Mouse (Mus musculus): ENCODE results near the gene Il2rb. TPM values are rescaled to one million over a fixed set of nuclear protein-coding genes. Genes with fewer than 3 reads are reported as not detected.
A peak's percentile ranks its signal among the peaks of the same experiment; 100 is the strongest.

Gene Il2rb
- polyA plus RNA-seq, 2 experiments from 2014 or later: 489 to 584 TPM

DNA sequence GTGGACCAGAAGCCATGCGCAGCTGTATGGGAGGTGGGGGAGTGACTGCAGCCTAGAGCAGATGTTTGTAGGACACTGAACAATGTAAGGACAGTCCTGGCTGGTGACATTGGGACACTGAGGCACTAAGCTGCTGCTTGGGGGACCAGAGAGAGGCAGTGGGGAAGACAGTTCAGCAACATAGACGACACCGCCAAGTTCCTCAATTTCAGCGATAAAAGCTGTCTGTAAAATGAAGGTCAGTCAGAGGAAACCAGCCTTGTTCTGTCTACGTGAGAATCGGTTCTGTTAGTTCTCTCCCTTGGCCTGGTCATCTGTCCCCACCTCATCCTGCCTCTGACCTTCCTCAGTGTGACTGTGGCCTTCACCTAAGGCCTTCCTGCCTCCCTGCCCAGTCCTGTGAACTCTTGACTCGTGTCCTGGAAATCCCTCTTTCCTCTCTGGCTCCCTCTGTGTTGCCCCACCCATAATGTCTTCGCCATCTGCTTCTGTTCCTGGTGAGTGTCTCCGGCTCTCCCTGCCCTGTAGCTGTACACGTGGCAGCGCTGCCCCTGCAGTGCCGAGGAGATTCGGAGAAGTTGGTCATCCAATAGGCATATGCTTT lies 25.1 kb upstream of the Il2rb start:
- no peak for ATAC-seq

DNA sequence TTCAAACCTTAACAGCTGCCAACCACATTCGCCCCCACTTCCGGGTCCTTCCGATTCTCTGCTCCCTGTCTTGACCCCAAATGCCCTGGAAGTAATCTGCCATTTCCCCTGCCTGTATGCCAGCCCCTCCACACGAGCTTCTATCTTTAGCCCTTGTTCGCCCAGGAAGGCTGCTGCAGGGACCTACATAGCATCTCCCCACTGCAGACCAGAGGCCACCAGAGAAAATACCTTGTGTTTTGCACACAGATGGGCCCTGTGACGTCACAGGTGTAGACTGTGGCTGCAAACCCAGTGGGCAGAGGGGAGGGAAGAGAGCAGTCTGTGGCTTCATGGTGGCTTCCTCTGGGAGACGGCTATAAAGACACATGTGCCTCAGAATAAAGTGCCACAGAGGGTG lies 23.1 kb upstream of the Il2rb start:
- no peak for ATAC-seq

DNA sequence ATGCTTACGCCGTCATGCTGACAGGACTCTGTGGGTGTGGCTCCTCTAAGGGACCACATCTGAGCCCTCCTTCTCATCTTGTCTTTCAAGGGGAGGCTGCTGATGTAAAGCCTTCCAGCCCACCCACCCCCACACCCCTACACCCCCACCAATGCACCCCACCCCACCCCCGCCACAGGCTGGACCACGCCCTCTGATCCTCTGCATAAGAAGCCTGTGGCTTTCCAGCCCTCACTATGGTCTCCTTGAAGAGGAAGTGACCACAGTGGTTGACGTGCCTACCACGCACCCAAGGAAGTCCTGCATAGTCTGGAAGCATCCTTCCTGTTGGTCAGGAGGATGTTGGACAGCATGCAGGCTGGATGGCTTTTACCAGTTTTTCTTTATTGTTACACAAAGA lies 20.7 kb upstream of the Il2rb start:
- no peak for ATAC-seq

DNA sequence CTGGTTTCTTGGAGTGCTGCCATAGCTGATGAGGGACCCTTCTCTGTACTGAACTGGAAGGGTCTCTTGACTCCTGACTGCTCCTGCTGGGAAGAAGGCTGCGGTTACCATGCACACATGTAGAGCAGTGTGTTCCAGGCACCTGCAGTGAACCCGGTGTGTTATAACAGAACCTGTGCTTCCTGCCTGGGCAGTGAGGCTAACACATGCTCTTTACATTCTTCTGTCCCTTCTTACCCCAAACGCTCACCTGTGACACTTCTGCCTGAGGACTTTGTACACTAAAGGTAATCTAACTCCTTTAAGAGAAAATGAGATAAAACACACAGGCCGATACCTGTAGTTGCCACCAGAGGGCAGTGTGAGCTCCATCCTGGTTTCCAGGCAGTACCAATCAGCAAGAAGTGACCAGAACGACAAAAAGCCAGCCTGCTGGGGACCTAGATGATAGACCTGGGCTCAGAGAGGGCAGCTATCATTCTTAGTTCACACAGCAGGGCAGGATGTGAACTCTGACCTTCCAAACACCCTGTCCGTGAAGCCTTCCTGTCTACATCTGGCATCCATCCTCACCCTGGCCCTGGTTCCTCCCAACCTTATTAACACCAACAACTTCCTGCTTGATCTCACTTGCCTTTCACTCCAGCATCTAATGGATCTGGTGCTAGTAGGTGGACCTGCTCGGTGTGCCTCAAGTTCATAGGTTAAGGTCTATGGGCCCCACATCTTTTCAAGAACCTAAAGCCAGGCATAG lies 19.5 kb upstream of the Il2rb start:
- peak; percentile 29 for ATAC-seq

DNA sequence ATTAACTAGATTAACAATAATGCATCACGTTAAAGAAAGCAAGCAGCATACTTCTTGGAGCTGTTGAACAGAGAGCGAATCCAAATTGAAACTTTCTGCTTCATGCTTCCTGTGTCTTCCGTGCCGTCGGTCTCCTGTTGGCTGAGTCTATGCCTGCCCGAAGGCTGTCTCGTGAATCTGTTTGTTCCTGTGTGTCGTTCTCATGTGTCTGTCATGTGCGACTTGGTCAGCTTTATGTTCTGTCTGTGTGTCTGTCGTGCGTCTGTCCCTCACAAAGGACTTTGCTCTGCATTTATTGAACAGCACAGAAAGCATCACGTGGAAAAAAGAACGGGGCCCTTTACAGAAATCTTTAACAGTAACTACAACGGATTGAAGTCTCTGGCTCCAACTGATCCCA lies 17.9 kb upstream of the Il2rb start:
- ATAC-seq: no peak

DNA sequence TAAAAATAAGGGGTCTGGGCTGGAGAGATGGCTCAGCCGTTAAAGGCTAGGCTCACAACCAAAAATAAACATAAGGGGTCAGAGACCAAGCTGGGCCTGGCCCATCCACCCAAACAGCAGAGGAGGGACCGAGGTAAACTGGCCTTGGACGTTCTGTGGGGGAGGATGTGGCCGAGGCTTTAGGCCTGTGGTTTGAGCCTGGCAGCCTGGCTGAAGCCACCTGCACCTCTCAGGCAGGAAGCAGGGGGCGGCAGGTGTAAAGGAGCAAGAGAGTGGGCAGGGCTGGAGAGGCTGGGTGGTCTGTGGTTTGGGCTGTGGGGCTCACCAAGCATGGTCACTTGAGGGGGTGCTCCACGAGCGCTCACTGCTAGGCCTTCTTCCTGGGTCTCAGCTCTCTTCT lies 16.9 kb upstream of the Il2rb start:
- ATAC-seq: no peak

DNA sequence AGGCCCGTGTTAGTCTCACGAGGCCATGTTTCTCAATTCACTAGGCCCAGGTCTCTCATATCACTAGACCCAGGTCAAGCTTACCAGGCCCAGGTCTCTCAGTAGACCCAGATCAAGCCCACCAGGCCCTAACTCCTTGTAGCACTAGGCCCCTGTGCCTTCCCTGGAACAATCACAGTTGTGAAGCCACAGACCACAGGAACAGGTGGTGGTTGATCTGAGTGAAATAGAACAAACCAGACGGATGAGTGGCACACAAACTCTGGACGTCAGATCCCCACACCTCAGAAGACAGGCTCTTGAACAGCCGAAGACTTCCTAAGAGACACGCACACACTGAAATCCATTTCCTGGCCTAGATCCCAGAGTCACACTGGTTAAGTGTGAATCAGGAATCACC lies 15.7 kb upstream of the Il2rb start:
- peak; percentile 51 for ATAC-seq

DNA sequence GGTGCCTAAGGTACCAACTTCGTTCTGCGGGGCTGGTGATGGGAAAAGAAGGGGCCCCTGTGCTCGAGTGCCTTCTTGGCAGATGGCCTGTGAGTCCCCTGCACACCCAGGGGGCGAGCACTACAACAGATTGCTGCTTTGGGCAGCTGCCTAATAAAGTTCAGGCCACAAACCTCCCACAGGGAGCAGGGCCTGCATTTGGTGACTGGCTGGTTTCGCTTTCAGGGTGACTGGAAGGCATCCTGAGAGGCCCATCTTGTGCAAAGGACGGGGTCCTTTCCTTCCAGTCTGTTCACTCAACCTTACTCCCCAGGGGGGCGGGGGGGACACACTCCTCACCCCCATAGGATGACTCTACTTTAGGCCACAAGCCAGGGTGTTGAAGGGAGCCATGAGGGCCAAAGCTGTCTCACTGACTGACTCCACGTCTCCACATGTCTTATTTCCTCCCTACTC lies 15.1 kb upstream of the Il2rb start:
- peak; percentile 65 for ATAC-seq

DNA sequence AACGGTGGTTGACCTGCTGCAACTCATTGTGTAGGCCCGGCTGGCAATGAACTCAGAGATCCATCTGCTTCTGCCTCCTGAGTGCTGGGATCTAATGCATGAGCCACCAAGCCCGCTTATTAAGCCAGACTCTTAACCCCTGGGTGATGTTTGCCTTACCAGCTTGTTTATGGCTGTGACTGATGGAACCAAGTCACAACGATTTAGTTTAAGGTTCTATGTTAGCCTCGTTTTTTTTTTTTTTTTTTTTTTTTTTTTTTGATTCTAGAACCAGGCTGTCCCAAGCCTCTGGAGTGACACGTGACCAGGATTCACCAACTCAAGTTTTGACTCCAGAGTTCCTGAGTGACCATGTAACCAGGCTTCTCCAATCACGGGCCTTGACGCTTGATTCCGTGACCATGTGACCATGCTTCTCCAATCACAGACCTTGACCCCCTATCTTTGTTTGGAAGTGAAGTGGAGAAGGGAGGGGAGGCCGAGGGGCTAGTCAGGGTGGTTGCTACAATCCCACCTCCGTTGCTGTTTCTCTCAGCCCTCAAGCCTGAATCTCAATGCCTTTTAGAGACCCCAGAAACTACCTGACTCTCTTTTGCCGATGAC lies 14.3 kb upstream of the Il2rb start:
- no peak for ATAC-seq

DNA sequence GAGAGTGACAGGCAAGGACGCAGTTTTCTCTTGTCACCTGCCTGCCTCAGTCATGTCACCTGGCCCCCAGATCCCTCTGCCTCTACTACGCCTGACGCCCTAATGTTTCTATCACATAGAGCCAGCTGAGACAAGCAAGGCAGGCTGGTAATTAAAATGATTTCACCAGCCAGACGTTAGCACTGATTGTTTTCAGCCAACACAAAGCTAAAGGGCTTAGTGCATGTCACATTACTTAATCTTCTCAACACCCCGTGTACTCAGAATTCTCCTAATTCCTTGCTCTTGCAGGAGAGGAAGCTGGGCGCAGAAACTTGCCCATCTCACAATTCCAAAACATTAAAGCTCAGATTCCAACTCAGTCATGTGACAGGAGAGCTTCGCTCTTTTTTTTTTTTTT lies 13.4 kb upstream of the Il2rb start:
- ATAC-seq: no peak

DNA sequence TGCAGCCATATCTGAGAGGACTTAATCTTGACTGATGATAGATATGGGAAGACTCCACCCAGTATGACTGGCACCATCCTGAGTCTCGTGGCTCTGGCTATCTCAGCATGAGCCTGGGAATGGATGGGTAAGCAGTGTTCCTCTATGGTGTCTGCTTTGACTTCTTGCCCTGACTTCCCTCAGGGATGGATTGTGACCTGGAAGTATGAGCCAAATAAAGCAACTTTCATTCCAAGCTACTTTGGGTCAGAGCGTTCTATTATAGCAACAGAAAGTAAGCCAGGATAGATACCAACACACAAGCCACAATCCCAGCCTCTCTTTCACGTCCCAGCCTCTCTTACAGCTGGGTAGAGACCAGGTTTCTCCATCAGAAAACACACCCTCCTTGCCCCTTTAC lies 10.5 kb upstream of the Il2rb start:
- no peak for ATAC-seq

DNA sequence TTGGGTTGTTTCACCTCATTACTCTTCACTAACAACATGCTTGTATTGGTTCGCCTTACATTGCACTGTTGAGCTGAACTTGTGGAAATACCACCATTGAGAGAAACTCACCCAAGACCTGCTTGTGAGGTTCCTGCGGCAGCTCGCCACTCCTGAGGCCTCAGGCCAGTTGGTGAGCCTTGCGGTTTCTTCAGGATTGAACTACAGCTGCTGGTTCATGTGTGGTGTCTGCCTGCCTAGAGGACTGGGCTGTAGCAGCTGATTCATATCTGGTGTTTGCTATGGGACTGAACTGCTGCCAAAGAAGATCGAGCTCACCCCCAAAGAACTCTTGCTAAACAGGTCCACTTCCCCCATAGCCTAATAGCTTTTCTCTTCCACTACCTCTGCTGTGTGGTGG lies 9.7 kb upstream of the Il2rb start:
- no peak for ATAC-seq

DNA sequence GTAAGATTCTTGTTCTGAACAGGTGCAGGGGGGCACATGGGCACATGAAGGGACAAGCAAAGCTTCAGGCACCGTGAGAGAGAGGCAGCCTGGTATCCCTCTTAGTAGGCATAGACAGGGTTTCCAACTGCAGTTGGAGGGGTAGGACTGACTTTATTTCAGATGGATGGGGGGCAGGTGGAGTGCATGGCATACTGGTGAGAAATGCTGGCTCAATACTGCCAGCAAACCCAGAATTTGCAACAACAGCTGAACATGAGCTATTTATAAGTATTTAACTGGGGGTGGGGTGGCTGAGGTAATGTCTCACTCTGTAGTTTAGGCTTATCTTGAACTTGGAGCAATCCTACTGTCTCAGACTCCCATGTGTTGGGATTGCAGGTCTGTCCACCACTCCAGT lies 8.9 kb upstream of the Il2rb start:
- no peak for ATAC-seq

DNA sequence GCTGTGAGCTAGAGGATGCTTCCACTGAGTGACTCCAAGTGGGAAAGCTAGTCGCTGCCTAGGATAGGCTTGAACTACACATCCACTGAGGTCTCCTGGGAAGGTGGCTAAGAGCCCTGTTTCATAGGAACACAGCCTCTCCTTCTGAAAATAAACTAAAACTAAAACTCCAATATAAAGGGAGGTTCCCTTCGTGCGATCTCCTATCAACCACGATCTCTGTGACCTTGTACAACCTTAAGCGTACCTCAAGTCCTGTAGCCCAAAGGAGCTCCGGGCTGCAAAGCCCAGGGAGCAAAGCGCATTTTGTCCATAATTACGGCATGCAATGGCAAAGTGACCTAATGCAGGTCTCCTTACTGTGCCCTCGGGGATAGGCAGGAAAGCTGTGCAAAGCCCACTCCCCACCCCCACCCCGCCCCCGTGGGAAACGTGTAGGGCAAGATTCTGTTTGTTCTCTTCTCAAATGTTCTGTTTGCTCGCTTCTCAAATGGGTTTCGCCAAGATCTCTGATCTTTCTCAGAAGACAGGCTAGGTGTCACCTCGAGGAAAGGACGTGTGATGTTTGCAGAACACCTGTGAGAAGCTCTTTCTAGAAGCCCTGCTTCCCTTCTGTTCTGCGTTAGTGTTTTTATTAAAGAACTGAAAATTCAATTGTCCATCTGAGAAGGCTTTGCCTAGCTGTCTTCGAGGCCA lies 7.5 kb upstream of the Il2rb start:
- ATAC-seq: peak; percentile 48

DNA sequence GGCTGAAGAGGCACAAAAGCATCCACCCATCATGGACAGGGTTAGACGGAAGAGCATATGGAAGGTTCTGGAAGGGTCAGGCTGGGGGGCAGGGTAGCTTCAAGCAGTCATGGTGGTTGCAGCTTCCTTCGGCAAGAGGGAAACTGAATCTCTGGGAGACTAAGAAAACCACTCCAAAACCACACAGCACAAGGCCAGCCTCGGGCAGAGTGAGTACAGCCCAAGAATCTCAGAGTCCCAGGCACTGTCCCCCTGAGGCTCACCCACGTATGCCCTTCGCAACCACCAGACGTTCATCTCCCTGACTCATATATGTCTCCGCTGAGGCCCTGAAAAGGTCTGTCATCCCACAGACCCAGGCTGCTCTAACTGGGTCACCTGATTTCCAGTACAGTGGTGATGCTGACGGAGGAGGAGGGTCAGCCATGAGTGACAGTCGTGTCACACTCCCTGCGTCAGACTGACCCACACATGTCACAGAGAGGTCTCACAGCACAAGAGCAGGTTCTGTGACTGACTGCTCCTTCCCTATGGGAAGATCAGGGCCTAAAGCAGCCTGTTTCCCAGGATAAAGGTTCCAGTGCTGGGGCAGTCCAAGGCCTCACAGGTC lies 1.6 kb downstream of the Il2rb start:
- ATAC-seq: peak; percentile 57

DNA sequence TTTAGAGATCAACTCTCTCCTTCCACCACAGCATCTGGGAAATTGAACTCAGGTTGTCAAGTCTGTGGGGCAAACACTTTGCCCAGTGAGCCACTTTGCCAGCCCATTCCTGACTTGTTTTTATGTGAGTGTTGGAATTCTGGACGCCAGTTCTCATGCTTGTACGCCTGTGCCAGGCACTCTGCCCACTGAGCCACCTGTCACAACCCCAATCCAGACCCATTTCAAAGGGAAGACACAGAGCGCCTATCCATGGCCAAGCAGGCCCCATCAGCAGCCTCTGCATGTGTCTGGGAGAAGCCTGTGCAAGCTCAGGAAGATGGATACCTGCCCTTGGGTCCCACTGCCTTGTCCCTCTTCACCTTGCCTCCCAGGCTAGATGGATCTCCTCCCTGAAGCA lies 3.8 kb downstream of the Il2rb start:
- no peak for ATAC-seq

DNA sequence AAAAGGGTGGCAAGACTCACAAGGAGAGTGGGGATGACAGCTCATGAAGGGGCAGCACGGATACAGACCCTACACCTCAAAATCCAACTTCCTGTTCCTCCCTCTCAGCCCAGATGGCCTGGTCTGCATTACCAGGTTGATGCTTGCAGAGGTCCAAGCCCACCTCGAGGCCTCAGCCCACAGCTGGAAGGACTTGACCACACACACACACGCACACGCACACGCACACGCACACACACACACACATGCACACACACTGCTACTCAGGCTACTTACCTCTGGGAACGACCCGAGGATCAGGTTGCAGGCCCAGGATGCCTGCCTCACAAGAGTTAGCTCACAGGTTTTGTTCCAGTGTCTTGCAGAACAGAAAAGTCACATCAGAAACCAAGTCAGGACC lies 5.2 kb downstream of the Il2rb start:
- no peak for ATAC-seq

DNA sequence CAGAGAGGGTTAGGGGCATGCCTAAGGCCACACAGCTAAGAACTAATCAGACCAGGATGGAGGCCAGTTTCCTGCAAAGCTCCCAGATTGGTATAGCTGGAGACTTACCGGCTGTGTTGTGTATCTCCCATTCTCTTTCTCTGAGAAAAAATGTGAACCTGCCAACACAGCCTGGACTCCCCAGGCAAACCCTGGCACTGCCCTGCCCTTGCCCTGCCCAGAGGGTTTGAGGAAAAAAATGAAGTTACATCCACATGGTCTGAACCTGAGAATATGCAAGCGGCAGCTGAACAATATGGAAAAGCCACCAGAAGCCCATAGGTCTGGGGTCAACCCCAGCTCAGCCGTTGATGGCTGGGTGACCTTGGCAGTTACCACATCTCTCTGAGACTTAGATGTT lies 5.8 kb downstream of the Il2rb start:
- ATAC-seq: no peak

DNA sequence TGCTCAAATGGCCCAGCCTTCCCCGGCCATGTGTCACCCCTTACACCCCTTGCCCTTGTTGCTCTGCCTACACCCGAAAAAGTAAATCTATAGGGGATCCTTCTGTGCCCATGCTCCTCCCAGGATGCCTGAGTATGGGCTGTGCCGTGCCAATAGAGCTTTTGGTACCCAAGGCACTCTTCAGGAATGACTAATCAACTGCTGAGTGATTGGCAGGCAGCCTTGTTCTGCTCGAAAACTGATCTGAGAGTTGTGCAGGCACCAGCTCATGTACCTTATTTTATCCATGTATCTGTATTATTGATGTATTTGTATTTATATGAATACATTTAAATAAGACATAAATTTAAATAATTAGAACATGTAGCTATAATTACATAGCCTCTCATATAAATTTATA lies 8.0 kb downstream of the Il2rb start:
- ATAC-seq: no peak

DNA sequence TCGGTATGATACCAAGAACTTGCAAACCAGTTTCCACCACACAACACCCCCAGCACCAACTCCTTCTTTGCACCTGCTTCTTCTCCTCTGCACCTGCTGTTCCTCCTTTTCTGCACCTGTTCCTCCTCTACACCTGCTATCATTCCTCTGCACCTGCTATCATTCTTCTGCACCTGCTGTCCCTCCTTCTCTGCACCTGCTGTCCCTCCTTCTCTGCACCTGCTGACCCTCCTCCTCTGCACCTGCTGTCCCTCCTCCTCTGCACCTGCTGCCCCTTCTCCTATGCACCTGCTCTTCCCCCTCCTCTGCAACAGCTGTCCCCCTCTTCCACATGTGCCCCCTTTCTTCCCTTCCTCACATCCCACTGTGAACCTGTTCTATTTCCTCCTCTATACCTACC lies 8.5 kb downstream of the Il2rb start:
- no peak for ATAC-seq

DNA sequence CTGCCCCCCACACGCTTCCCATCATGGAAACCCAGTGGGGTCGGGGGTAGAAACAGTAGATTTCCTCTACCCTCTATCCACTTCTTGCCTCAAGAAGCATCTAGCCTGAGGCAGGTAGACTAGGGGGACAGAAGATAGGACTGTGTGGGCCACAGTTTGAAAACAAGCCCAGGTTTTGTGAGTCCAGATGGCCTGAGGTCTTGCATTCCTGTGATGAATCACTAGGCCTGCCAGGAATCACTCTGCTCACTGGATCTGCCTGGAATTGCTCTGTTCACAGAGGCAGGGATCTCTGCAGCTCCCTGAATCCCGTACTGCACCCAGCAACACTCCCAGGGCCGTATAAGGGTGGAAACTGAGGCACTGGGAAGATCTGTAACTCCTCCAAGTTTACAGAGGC lies 11.8 kb downstream of the Il2rb start:
- no peak for ATAC-seq

DNA sequence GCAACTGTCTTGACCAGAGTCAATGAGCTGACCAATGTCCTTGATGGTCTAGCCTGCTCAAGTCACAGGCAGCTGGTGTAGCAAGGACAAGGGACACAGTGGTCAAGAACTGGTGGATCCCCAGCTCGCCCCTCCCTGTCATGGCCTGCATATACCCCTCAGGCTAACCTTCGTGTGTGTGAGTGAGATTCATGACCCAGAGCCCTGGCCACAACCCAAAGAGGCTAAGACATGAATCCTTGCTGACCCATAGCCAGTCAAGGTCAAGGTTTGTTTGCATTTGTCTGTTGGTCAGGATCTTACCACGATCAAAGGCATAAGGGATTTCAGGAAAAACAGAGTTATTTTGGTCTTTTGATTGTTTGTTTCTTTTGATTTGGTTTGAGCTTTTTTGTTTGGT lies 12.6 kb downstream of the Il2rb start:
- ATAC-seq: no peak

DNA sequence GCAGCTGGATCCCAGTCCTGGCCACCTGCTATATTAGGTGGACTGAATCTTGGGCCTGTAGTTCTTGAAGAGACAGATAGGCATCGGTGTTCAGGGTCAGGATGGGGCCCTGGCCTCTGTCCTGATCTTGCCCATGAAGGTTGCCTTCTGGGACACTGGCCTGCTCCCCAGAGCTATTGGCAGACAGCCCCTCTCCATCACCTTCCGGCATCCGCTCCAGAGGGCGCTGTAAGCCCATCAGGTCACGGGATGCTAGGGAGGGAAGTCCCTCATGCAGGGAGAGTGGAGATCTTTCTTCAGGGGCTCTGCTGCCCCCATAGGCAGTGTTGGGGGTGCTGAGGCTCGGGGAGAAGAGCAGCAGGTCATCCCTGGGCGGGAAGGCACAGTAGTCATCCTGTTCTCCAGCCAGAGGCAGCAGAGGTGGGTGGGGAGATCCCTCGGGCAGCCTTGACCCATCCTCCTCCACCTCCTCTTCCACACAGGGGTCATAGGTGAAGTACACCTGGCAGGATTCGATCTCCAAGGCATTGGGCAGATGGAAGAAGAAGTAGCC lies 13.5 kb downstream of the Il2rb start:
- no peak for ATAC-seq

All from activated CD4-positive, CD25-positive, alpha-beta regulatory T cell, adult 4 months (primary cell).